Mouse (Mus musculus) heart, embryonic 14.5 days (tissue): ENCODE data around the gene Cmtm2b. TPM values are rescaled to one million over a fixed set of nuclear protein-coding genes. Genes with fewer than 3 reads are reported as not detected.

Experiments used
- ATAC-seq: fragments of 200-750 bp; cut with Nextera tagmentation; 2 replicates; pipeline ENCODE4 v1.8.0; 2017; ENCODE audit warnings: low read depth, moderate TSS enrichment; ENCODE audit not compliant: insufficient number of reproducible peaks, insufficient read depth, low FRiP score
- H3K27ac ChIP-seq, 2 experiments: fragments of 200-500 bp in 1 of 2; fragments of 300-500 bp in 1 of 2; sonication (generic) in 1 of 2; replicated peaks in 1 of 2; 2 replicates each; pipeline ENCODE4 v1.5.1; 2012 to 2014; ENCODE audit warnings: low read depth in 2 of 2, low read length in 2 of 2, control low read depth in 1 of 2, mild to moderate bottlenecking in 1 of 2, mixed read lengths in 1 of 2; ENCODE audit not compliant: control insufficient read depth in 1 of 2, insufficient read depth in 1 of 2
- H3K27me3 ChIP-seq: fragments of 300-500 bp; sonication (generic); 2 replicates; pipeline ENCODE4 v1.6.1; 2014; ENCODE audit warnings: mild to moderate bottlenecking, low read length, control low read depth; ENCODE audit not compliant: control insufficient read depth, insufficient read depth
- H3K36me3 ChIP-seq: fragments of 300-500 bp; sonication (generic); 2 replicates; pipeline ENCODE4 v1.6.1; 2014; ENCODE audit warnings: mild to moderate bottlenecking, control low read depth, low read length, mixed read lengths; ENCODE audit not compliant: control insufficient read depth, insufficient read depth
- H3K4me1 ChIP-seq, 2 experiments: fragments of 200-500 bp in 1 of 2; fragments of 300-500 bp in 1 of 2; sonication (generic) in 1 of 2; 2 replicates each; pipeline ENCODE4 v1.6.1; 2012 to 2014; ENCODE audit warnings: low read length in 2 of 2, control low read depth in 1 of 2, mixed read lengths in 1 of 2; ENCODE audit not compliant: control insufficient read depth in 2 of 2, insufficient read depth in 2 of 2
- H3K4me2 ChIP-seq: fragments of 300-500 bp; sonication (generic); 2 replicates; pipeline ENCODE4 v1.6.1; 2014; ENCODE audit warnings: mild to moderate bottlenecking, low read length
- H3K4me3 ChIP-seq, 2 experiments: fragments of 200-500 bp in 1 of 2; fragments of 300-500 bp in 1 of 2; sonication (generic) in 1 of 2; 2 replicates each; pipeline ENCODE4 v1.5.1; 2012 to 2014; ENCODE audit warnings: low read length in 2 of 2, mild to moderate bottlenecking in 2 of 2, control low read depth in 1 of 2, low read depth in 1 of 2, moderate library complexity in 1 of 2; ENCODE audit not compliant: control insufficient read depth in 1 of 2, insufficient read depth in 1 of 2
- H3K9ac ChIP-seq: fragments of 300-500 bp; sonication (generic); 2 replicates; pipeline ENCODE4 v1.6.1; 2014; ENCODE audit warnings: mild to moderate bottlenecking, low read length
- H3K9me3 ChIP-seq: fragments of 300-500 bp; sonication (generic); 2 replicates; pipeline ENCODE4 v1.6.1; 2016; ENCODE audit warnings: low read length, control low read depth; ENCODE audit not compliant: control insufficient read depth
- WGBS: fragments of 180-500 bp; shearing (Covaris S2); extraction: QIAGEN DNeasy Blood & Tissue Kit; methylation state at CpG from one replicate; pipeline ENCODE4 v1.1.7; 2014; 5-methylcytosine and 5-hydroxymethylcytosine counted together
- polyA plus RNA-seq: library from polyadenylated mRNA; unstranded; fragments of >200 nt; fragmentation: Nextera tagmentation; extraction: Ambion mirVana; gene quantifications from 2 replicates; pipeline ENCODE4 v1.2.1, GENCODE M21; 2014

The Cmtm2b gene
- polyA plus RNA-seq, 1 experiment from 2014 or later, result not detected

GRCm38 (mm10) chr8:104337890-104338289, 15.9 kb downstream of the Cmtm2b start:
- Histone ChIP-seq H3K27ac (no peak overlapping the region), H3K27me3 (no peaks in the 10 kb centered on the region), H3K9ac (no peak overlapping the region), H3K4me1 (peaks cover 9 to 25% of the 10 kb centered on the region in 2 experiments; a peak in 3 of 4 replicates), H3K4me2 (no peak overlapping the region), H3K4me3 (no peak overlapping the region), H3K9me3 (no peaks in the 10 kb centered on the region), H3K36me3 (peaks cover 4% of the 10 kb centered on the region; the same call in 1 of the 2 replicates)
- no peak for ATAC-seq
- WGBS, result 39% methylated on average over 3 of the region's 3 CpGs

DNA sequence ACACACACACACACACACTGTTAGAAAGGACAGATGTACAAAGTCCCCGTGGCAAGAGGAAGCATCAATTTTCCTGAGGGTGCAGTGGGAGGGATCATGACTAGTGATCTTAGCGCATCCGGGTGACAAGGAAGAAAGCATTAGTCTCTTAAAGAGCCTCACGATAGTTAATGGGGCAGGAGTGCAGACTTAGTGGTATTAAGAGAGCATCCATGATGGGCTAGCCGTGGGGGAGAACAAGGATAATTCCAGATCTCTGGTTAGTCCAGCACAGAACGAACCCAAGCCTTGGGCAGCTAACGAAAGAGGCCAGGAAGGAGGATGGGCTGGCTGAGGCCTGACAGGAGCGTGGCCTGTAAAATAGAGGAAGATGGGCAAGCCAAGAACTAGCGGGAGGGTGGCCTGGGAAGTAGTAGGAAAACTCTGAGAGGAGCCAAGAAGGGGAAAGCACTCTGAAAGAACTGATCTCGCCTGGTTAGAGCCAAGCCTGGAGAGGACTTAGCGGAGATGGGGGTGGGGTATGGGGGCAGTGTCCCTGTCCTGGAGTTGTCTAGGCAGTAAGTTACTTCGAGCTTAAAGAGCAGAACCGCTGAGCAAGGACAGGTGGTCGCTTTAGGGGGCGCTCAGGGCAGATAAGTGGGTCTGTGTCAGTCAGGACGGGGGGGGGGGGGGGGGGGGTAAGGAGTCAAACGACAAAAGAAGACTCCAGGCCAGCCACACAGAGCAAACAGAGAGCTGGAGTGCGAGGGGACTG, 17.4 kb downstream of the Cmtm2b start, which contains the start of gene Cmtm3:
Gene Cmtm3, plus strand, starts transcription at position 182 of the 754 bp plus-strand sequence.
- Histone ChIP-seq H3K27me3 (no peaks in the 10 kb centered on the region), H3K4me1 (peaks cover 9 to 31% of the 10 kb centered on the region in 2 experiments; a peak in 3 of 4 replicates), H3K4me3 (peak within 1 kb of the TSS; percentile 71 to 77), H3K9ac (peak within 1 kb of the TSS; percentile 96), H3K9me3 (no peaks in the 10 kb centered on the region), H3K4me2 (peak within 1 kb of the TSS; percentile 86), H3K36me3 (peaks cover 7% of the 10 kb centered on the region), H3K27ac (peak within 1 kb of the TSS; percentile 55 to 92)
- WGBS, result 24% methylated on average over 15 of the region's 18 CpGs
- no peak for ATAC-seq

GRCm38 (mm10) chr8:104339983-104340232, 17.9 kb downstream of the Cmtm2b start:
- Histone ChIP-seq H3K4me3 (peak overlapping the region; percentile 71 to 77), H3K36me3 (peaks cover 12% of the 10 kb centered on the region), H3K4me2 (peak overlapping the region; percentile 86), H3K9me3 (no peaks in the 10 kb centered on the region), H3K9ac (peak overlapping the region; percentile 96), H3K27me3 (no peaks in the 10 kb centered on the region), H3K4me1 (peaks cover 9 to 31% of the 10 kb centered on the region in 2 experiments; a peak in 3 of 4 replicates), H3K27ac (peak overlapping the region; percentile 55 to 92; a peak in 3 of 4 replicates)
- WGBS, result under 1% methylated on average over 6 of the region's 6 CpGs
- no peak for ATAC-seq

GRCm38 (mm10) chr8:104340233-104341105, 18.4 kb downstream of the Cmtm2b start:
- Histone ChIP-seq H3K36me3 (peaks cover 18% of the 10 kb centered on the region), H3K9me3 (no peaks in the 10 kb centered on the region), H3K4me3 (peak overlapping the region; percentile 71 to 77), H3K27me3 (no peaks in the 10 kb centered on the region), H3K4me2 (peak overlapping the region; percentile 86), H3K27ac (peak overlapping the region; percentile 84 to 92), H3K4me1 (peaks cover 9 to 31% of the 10 kb centered on the region in 2 experiments; a peak in 3 of 4 replicates), H3K9ac (peak overlapping the region; percentile 96)
- under 1% methylated on average over 49 of the region's 54 CpGs for WGBS
- peak; percentile 66 for ATAC-seq

DNA sequence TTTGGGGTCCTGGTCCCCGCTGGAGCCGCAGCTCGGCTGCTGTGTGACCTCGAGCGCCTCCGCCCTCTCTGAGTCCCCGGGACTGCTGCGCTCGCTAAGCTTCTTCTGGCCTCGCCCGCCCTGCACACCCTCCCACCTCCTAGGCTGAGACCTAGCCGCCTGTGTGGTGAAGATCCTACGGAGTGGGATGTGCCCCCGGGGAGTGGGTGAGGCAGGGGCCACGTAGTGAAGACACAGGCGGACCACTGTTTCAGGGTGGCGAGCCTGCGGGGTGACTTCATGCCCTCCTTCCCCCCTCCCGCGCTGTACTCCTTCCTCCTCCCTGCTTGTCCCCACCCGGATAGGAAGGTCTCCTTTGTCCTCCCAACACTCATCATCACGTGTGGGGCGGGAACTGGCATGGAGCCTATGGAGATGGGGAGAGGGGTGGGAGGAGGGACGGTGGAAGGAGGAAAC, 19.1 kb downstream of the Cmtm2b start:
- peaks cover 24% of the 10 kb centered on the region for H3K36me3 ChIP-seq
- peak overlapping the region; percentile 71 to 77 for H3K4me3 ChIP-seq
- no peaks in the 10 kb centered on the region for H3K9me3 ChIP-seq
- peak overlapping the region; percentile 96 for H3K9ac ChIP-seq
- peak overlapping the region; percentile 86 for H3K4me2 ChIP-seq
- H3K27ac ChIP-seq, result peak overlapping the region; percentile 84 to 92
- peaks cover 9 to 31% of the 10 kb centered on the region in 2 experiments; a peak in 3 of 4 replicates for H3K4me1 ChIP-seq
- under 1% methylated on average over 24 of the region's 24 CpGs for WGBS
- H3K27me3 ChIP-seq, result no peaks in the 10 kb centered on the region
- peak; percentile 73 for ATAC-seq

- ATAC-seq, result no peak
- WGBS, result 54% methylated on average over 6 of the region's 6 CpGs
- peak overlapping the region; percentile 96 for H3K9ac ChIP-seq
- H3K4me2 ChIP-seq, result peak overlapping the region; percentile 86
- H3K9me3 ChIP-seq, result no peaks in the 10 kb centered on the region
- H3K27me3 ChIP-seq, result no peaks in the 10 kb centered on the region
- peak overlapping the region; percentile 71 to 77 for H3K4me3 ChIP-seq
- H3K27ac ChIP-seq, result peak overlapping the region; percentile 24 to 92
- H3K4me1 ChIP-seq, result peaks cover 10 to 35% of the 10 kb centered on the region in 2 experiments; a peak in 3 of 4 replicates
- peaks cover 30% of the 10 kb centered on the region for H3K36me3 ChIP-seq
These were observed 19.6 kb downstream of the Cmtm2b start for GRCm38 (mm10) chr8:104341678-104342077.

DNA sequence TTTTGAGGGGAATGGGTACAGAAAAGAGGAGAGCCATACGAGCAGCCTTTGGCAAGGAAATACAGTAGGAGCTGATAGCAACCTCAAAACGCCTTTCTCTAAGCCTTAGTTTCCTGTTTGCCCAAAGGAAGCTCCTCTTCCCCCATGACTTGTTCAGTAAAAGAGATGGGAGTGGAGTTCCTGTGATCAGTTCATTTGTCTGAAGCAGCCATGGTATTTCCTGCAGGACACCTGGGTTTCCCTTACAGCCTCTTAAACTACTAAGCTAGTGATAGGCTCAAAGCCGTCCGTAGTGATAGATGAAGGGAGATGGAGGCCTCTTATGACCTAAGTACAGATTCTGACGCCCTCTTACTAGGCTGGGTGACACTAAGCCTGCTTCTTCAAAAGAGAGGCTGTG, 20.4 kb downstream of the Cmtm2b start:
- 56% methylated on average over 5 of the region's 5 CpGs for WGBS
- H3K9ac ChIP-seq, result no peak overlapping the region
- no peaks in the 10 kb centered on the region for H3K27me3 ChIP-seq
- peaks cover 13 to 40% of the 10 kb centered on the region in 2 experiments; a peak in 3 of 4 replicates for H3K4me1 ChIP-seq
- peak overlapping the region in 1 of 2 experiments; percentile 92; a peak in 1 of 4 replicates for H3K27ac ChIP-seq
- no peak for ATAC-seq
- H3K9me3 ChIP-seq, result no peaks in the 10 kb centered on the region
- peak overlapping the region; percentile 86 for H3K4me2 ChIP-seq
- no peak overlapping the region for H3K4me3 ChIP-seq
- peaks cover 37% of the 10 kb centered on the region for H3K36me3 ChIP-seq
